Mouse (Mus musculus) heart, postnatal 0 days (tissue): ENCODE data around the gene Myh10. TPM values are rescaled to one million over a fixed set of nuclear protein-coding genes. Genes with fewer than 3 reads are reported as not detected.

Experiments used
- ATAC-seq: fragments of 200-750 bp; cut with Nextera tagmentation; 2 replicates; pipeline ENCODE4 v1.8.0; 2017; ENCODE audit warnings: low read depth, moderate number of reproducible peaks, moderate library complexity; ENCODE audit not compliant: insufficient read depth
- DNase-seq: peaks from one replicate; pipeline ENCODE4 v3.0.0-alpha.2; 2016; ENCODE audit warnings: low spot score
- H3K27ac ChIP-seq: fragments of 300-500 bp; sonication (generic); 2 replicates; pipeline ENCODE4 v1.5.1; 2014; ENCODE audit warnings: low read depth, mild to moderate bottlenecking
- H3K27me3 ChIP-seq: fragments of 300-500 bp; sonication (generic); 2 replicates; pipeline ENCODE4 v1.6.1; 2014; ENCODE audit warnings: low read length, mixed read lengths; ENCODE audit not compliant: control insufficient read depth, insufficient read depth
- H3K36me3 ChIP-seq: fragments of 300-500 bp; sonication (generic); replicated peaks from 2 replicates; pipeline ENCODE4 v1.6.1; 2014; ENCODE audit warnings: low read length, mixed read lengths; ENCODE audit not compliant: control insufficient read depth, insufficient read depth
- H3K4me1 ChIP-seq: fragments of 300-500 bp; sonication (generic); 2 replicates; pipeline ENCODE4 v1.6.1; 2014; ENCODE audit warnings: antibody characterized with exemption; ENCODE audit not compliant: control insufficient read depth, insufficient read depth
- H3K4me2 ChIP-seq: fragments of 300-500 bp; sonication (generic); 2 replicates; pipeline ENCODE4 v1.6.1; 2014; ENCODE audit warnings: low read depth, mild to moderate bottlenecking, low read length, moderate library complexity
- H3K4me3 ChIP-seq: fragments of 300-500 bp; sonication (generic); 2 replicates; pipeline ENCODE4 v1.5.1; 2014; ENCODE audit warnings: low read depth, low read length
- H3K9ac ChIP-seq: fragments of 300-500 bp; sonication (generic); replicated peaks from 2 replicates; pipeline ENCODE4 v1.6.1; 2014; ENCODE audit warnings: low read depth, low read length, mixed read lengths
- H3K9me3 ChIP-seq: fragments of 300-500 bp; sonication (generic); replicated peaks from 2 replicates; pipeline ENCODE4 v1.6.1; 2016; ENCODE audit warnings: low read length; ENCODE audit not compliant: control insufficient read depth
- CTCF ChIP-seq: IDR thresholded peaks from 2 replicates; pipeline ENCODE4 v1.5.1; 2016; ENCODE audit warnings: antibody characterized with exemption, control low read depth, low read depth
- EP300 ChIP-seq: IDR thresholded peaks from 2 replicates; pipeline ENCODE4 v1.6.1; 2016; ENCODE audit warnings: antibody characterized with exemption, low read depth
- WGBS: fragments of 180-500 bp; shearing (Covaris S2); extraction: QIAGEN DNeasy Blood & Tissue Kit; methylation state at CpG from one replicate; pipeline ENCODE4 v1.1.7; 2014; 5-methylcytosine and 5-hydroxymethylcytosine counted together
- polyA plus RNA-seq: library from polyadenylated mRNA; unstranded; fragments of >200 nt; fragmentation: Nextera tagmentation; extraction: Ambion mirVana; gene quantifications from 2 replicates; pipeline ENCODE4 v1.2.1, GENCODE M21; 2015
- total RNA-seq: library from RNA; depleted of rRNA; stranded (reverse); fragments of >200 nt; gene quantifications from 2 replicates; pipeline ENCODE4 v1.2.3, GENCODE M21; 2014; ENCODE audit warnings: low replicate concordance; rRNA removed

Gene Myh10
- total RNA-seq (82.8 and 150 TPM in 2 replicates), polyA plus RNA-seq (34.9 and 39.5 TPM in 2 replicates)

DNA sequence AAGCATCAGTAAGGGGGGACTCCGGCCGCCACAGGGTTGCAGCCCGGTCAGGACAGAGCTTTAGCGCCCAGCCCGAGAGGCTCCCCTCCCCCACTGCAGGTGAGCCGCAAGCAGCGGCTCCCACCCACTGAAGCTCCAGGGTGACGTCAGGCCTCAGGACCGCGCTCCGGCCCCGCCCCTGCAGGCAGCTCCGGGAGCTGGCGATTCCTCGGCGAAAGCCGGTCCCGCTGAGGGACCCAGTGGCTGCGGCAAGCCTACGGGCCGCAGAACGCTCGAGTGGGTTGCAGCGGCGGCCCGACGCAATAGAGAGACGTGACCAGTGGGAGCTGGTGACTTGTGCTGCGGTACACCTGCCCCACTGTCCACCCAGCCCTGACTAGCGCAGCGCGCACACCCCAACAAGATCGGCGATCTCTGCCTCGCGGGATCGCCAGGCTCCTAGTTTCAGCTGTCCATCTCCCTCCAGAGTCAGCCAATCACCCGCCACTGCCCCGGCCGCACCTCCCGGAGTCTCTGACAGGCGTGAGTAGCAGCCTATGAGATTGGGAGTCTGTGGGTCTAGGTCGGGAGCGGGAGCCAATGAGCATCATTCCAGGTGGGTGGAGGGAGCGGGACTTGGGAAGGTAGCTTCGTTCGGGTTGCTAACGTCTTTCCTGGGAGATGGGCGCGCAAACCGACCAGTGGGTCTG lies at the start of gene Myh10:
Gene Myh10 (plus strand): TSS at position 239 of the 689 bp plus-strand sequence.
- peak within 1 kb of the TSS; percentile 88 for H3K9ac ChIP-seq
- no peaks in the 10 kb centered on the region for H3K36me3 ChIP-seq
- H3K4me3 ChIP-seq: peak within 1 kb of the TSS; percentile 89
- peak; percentile 98 for ATAC-seq
- TF ChIP-seq EP300 (peak; percentile 72), CTCF (no peak)
- DNase-seq: peak; percentile 99
- H3K4me1 ChIP-seq: peaks cover 12% of the 10 kb centered on the region; the same call in 1 of the 2 replicates
- peak within 1 kb of the TSS; percentile 100 for H3K27ac ChIP-seq
- H3K9me3 ChIP-seq: no peaks in the 10 kb centered on the region
- no peaks in the 10 kb centered on the region for H3K27me3 ChIP-seq
- H3K4me2 ChIP-seq: peak within 1 kb of the TSS; percentile 92
- 0% methylated on average over 51 of the region's 51 CpGs for WGBS

DNA sequence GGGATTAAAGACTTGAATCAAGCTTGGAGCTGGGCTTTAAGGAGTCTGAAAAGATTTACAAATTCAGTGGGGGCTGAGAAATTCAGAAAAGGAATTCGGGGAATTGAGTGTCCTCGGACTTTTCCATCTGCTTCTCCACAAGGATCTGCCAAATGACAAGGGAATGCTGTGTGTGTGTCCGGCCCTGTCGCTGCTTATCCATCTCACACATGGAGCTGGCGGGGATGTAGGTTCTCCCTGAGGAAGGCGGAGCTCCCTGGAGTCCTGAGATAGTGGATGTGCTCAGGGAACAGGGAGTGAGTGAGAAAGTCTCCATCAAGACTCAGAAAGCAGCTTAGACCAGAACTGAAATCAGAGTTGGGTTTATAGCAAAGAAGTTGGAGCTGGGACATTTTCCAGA lies 46.6 kb upstream of the Myh10 start:
- H3K36me3 ChIP-seq: no peaks in the 10 kb centered on the region
- no peaks in the 10 kb centered on the region for H3K9me3 ChIP-seq
- TF ChIP-seq CTCF (no peak), EP300 (no peak)
- ATAC-seq (no peak; the same call in 1 of the 2 replicates), DNase-seq (no peak)
- H3K27ac ChIP-seq: no peak overlapping the region
- peaks cover under 1% of the 10 kb centered on the region; the same call in 1 of the 2 replicates for H3K4me1 ChIP-seq
- WGBS: 35% methylated on average over 6 of the region's 6 CpGs
- H3K4me3 ChIP-seq: no peak overlapping the region
- H3K9ac ChIP-seq: no peak overlapping the region
- H3K27me3 ChIP-seq: no peaks in the 10 kb centered on the region
- no peak overlapping the region for H3K4me2 ChIP-seq

DNA sequence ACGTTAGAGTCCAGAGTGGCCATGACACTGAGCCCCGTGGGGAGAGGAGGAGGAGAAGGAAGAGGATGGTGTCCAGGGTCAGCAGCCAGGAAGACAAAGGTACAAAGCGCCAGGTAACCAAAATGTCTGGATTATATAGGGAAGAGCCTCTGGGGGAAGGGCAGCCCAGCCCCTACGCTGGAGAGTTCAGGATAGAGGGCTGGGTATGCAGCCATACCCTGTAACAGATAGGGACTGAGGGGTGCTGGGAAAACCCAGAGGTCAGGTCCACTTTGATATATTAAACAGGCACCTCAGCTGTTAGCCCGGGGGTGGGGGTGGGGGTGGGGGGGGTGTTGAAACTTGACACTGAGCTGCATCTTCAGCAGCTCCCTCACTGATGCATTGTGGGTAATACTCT lies 43.6 kb upstream of the Myh10 start:
- no peak overlapping the region for H3K27ac ChIP-seq
- 69% methylated on average over 5 of the region's 5 CpGs for WGBS
- no peaks in the 10 kb centered on the region for H3K9me3 ChIP-seq
- H3K4me3 ChIP-seq: no peak overlapping the region
- H3K36me3 ChIP-seq: no peaks in the 10 kb centered on the region
- H3K9ac ChIP-seq: no peak overlapping the region
- ATAC-seq (no peak), DNase-seq (no peak)
- TF ChIP-seq CTCF: no peak
- no peak for TF ChIP-seq EP300
- H3K4me2 ChIP-seq: no peak overlapping the region
- H3K27me3 ChIP-seq: no peaks in the 10 kb centered on the region
- H3K4me1 ChIP-seq: no peaks in the 10 kb centered on the region; the same call in 1 of the 2 replicates

DNA sequence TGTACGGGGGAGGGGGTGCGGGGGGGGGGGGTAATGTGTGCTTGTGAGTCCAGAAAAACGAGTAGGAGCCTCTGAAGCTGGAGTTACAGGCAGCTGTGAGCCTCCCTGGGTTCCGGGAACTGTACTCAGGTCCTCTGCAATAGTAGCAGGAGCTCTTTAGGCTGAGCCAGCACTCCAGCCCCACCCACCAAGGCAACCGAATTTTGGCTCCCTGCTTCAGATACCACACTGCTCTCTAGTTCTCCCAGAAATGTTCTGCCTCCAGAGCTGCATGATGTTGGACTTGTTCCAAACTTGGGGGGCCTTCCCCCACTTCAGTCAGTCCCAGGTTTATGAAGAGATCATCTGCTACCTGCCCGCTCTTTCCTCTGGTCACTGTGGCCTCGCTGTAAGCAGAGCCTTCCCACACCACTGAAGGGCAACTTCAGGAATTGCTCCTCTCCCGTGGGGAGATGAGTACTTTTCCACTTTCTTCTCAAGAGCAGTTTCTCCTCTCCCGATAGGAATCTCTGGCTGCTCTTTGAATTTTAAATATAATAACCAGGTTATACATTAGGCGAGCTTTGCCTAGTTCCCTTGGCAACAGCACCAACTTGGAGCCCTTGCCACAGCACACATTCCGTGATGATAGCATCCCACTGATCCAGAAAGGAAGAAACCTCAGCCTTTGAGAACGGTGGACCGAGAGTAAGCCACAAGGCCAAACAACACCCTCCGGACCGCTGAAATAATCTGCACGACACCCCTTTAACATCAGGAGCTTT lies 42.8 kb upstream of the Myh10 start:
- no peaks in the 10 kb centered on the region; the same call in 1 of the 2 replicates for H3K4me1 ChIP-seq
- H3K4me3 ChIP-seq: no peak overlapping the region
- H3K9ac ChIP-seq: no peak overlapping the region
- H3K27ac ChIP-seq: no peak overlapping the region
- no peaks in the 10 kb centered on the region for H3K27me3 ChIP-seq
- DNase-seq (no peak), ATAC-seq (no peak)
- no peaks in the 10 kb centered on the region for H3K9me3 ChIP-seq
- H3K36me3 ChIP-seq: no peaks in the 10 kb centered on the region
- no peak overlapping the region for H3K4me2 ChIP-seq
- TF ChIP-seq CTCF (no peak), EP300 (no peak)
- WGBS: 81% methylated on average over 14 of the region's 16 CpGs

DNA sequence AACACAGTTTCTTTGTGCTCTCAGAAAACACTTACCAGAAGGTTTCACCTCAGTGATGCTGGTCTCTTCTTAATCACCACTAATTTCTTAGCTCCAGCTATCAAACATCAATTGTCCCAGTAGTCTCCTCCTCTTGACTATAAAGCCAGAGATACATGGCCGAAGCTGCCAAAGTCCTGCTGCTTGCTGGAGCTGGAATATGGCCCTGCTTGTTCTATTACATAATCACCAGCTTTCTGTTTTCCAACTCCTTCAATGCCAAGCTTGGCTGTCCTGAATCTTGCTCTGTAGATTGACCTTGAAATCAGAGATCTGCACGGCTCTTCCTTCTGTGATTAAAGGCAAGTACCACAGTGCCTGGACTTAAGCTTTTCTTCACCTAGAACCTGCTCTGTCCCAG lies 39.8 kb upstream of the Myh10 start:
- Histone ChIP-seq H3K4me3 (no peak overlapping the region), H3K36me3 (no peaks in the 10 kb centered on the region), H3K27ac (no peak overlapping the region), H3K27me3 (no peaks in the 10 kb centered on the region), H3K9ac (no peak overlapping the region), H3K4me1 (peaks cover 8% of the 10 kb centered on the region), H3K4me2 (no peak overlapping the region), H3K9me3 (no peaks in the 10 kb centered on the region)
- no peak for TF ChIP-seq EP300
- TF ChIP-seq CTCF: no peak
- ATAC-seq (no peak), DNase-seq (no peak)
- WGBS: 60% methylated on average over 2 of the region's 2 CpGs
